Mouse (Mus musculus) brain, embryonic 14.5 days (tissue): ENCODE data around the gene Arhgef38.

ENCODE experiments used
- CTCF ChIP-seq: fragments of 200-500 bp; IDR thresholded peaks from 2 replicates; pipeline ENCODE4 v1.5.1; 2012; ENCODE audit warnings: inconsistent platforms, mild to moderate bottlenecking, moderate library complexity, borderline replicate concordance; ENCODE audit not compliant: insufficient read depth, insufficient read length; ENCODE audit errors: extremely low read depth
- POLR2A ChIP-seq: fragments of 200-500 bp; IDR thresholded peaks from 2 replicates; pipeline ENCODE4 v1.6.1; 2012; ENCODE audit warnings: mild to moderate bottlenecking, inconsistent platforms, borderline replicate concordance; ENCODE audit not compliant: poor library complexity, insufficient read depth, insufficient read length, severe bottlenecking; ENCODE audit errors: extremely low read depth

DNA sequence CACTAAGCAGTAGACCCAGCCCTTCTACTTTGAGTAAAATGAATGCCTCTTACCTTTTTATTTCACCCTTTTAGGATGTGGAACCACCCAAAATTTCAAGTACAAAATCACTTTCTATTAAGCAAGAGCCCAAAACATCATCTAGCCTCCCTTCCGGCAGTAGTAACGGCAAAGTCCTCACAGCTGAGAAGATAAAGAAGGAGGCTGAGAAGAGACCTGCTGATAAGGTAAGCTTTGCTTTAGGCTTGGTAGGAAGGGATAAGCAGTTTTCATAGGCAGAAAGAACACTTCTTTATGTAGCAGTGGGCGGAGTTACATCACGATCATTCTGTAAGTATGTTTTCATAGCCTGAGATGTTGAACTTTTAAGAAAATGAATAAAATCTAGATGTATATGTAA, 136.4 kb downstream of the Arhgef38 start:
- TF ChIP-seq POLR2A (no peak), CTCF (no peak)
